Mouse (Mus musculus) thymus, adult 18-20 months (tissue): ENCODE measurements around the gene Cers6.

Experiments
- DNase-seq, 2 experiments: peaks; one replicate each; pipeline ENCODE4 v3.0.0; 2022; ENCODE audit warnings: mixed read lengths in 2 of 2

The Cers6 gene

GRCm38 (mm10) chr2:68971840-68972239 is 110.6 kb downstream of the Cers6 start:
- DNase-seq, result no peak

GRCm38 (mm10) chr2:68973753-68974152 is 112.5 kb downstream of the Cers6 start:
- no peak for DNase-seq

GRCm38 (mm10) chr2:68975286-68975685 is 114.0 kb downstream of the Cers6 start:
- no peak for DNase-seq

GRCm38 (mm10) chr2:68975780-68976179 is 114.5 kb downstream of the Cers6 start:
- DNase-seq, result no peak

- no peak for DNase-seq
Observed at GRCm38 (mm10) chr2:68978244-68978643, 117.0 kb downstream of the Cers6 start.

GRCm38 (mm10) chr2:68978660-68979604 is 117.7 kb downstream of the Cers6 start:
- no peak for DNase-seq

- DNase-seq, result no peak
Observed at GRCm38 (mm10) chr2:68981302-68981701, 120.1 kb downstream of the Cers6 start.

- no peak for DNase-seq
Observed at GRCm38 (mm10) chr2:68981756-68982409, 120.6 kb downstream of the Cers6 start.

GRCm38 (mm10) chr2:68982979-68983378 is 121.7 kb downstream of the Cers6 start:
- DNase-seq, result no peak

GRCm38 (mm10) chr2:68983431-68983830 is 122.2 kb downstream of the Cers6 start:
- DNase-seq, result no peak

GRCm38 (mm10) chr2:68989117-68989516 is 127.9 kb downstream of the Cers6 start:
- no peak for DNase-seq

- DNase-seq, result no peak
Observed at GRCm38 (mm10) chr2:68992629-68993028, 131.4 kb downstream of the Cers6 start.

- DNase-seq, result no peak
Observed at GRCm38 (mm10) chr2:68994441-68994840, 133.2 kb downstream of the Cers6 start.

- DNase-seq, result no peak
Observed at GRCm38 (mm10) chr2:68995723-68996122, 134.5 kb downstream of the Cers6 start.

GRCm38 (mm10) chr2:68996268-68996667 is 135.0 kb downstream of the Cers6 start:
- DNase-seq, result no peak

- DNase-seq, result no peak
Observed at GRCm38 (mm10) chr2:69004001-69004400, 142.8 kb downstream of the Cers6 start.

- DNase-seq, result no peak
Observed at GRCm38 (mm10) chr2:69011392-69011791, 150.2 kb downstream of the Cers6 start.

- DNase-seq, result no peak
Observed at GRCm38 (mm10) chr2:69011860-69012259, 150.6 kb downstream of the Cers6 start.

GRCm38 (mm10) chr2:69014241-69014640 is 153.0 kb downstream of the Cers6 start:
- DNase-seq, result no peak

GRCm38 (mm10) chr2:69015172-69015724 is 154.0 kb downstream of the Cers6 start:
- DNase-seq, result no peak

- no peak for DNase-seq
Observed at GRCm38 (mm10) chr2:69015822-69016221, 154.6 kb downstream of the Cers6 start.

GRCm38 (mm10) chr2:69019026-69019565 is 157.9 kb downstream of the Cers6 start:
- DNase-seq, result no peak

GRCm38 (mm10) chr2:69019821-69020489 is 158.7 kb downstream of the Cers6 start:
- DNase-seq, result no peak
